Mouse (Mus musculus): ENCODE data around the gene Tsg101. TPM values are rescaled to one million over a fixed set of nuclear protein-coding genes. Genes with fewer than 3 reads are reported as not detected.

The Tsg101 gene
- polyA plus RNA-seq (2015; fragmentation: Nextera tagmentation; extraction: Ambion mirVana) = 165 and 182 TPM in 2 replicates

DNA sequence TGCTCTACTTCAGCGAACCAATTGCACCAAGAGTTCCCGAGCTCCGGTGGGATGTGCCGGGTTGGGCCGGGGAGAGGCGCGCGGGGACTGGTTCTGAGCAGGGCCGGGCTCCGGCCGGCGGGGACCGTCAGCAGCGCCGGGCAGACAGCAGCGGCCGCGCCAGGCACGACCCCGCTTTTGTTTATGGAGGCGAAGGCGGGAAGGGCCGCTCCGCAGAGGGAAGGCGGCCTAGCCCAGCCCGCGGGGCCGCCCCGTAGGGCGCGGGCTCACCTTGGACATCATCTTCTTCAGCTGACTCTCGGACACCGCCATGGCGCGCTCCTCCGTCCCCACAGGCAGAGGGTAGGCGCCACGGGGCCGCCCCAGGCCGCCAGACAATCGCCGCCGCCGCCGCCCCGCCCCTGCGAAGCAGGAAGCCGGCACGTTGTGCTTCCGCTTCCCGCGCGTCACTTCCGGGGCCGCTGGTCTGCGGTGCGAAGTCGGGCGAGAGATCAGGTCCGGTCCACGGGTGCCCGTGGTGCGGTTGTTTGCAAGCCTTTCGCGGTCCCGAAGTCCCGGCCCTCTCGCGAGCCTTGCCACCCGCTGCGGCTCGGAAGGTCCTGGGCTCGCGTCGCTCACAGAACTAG is at the start of gene Tsg101:
Tsg101 (minus strand) TSS at position 419 of the 626 bp plus-strand sequence.
- H3K9ac ChIP-seq = peak within 1 kb of the TSS; percentile 92
- H3K27ac ChIP-seq (replicated peaks) = peak within 1 kb of the TSS; percentile 96
- H3K36me3 ChIP-seq = peaks cover 13% of the 10 kb centered on the region
- under 1% methylated on average over 75 of the region's 75 CpGs for WGBS
- H3K27me3 ChIP-seq (replicated peaks) = no peaks in the 10 kb centered on the region
- H3K4me3 ChIP-seq = peak within 1 kb of the TSS; percentile 79
- no peaks in the 10 kb centered on the region for H3K9me3 ChIP-seq
- peaks cover 36% of the 10 kb centered on the region for H3K4me1 ChIP-seq
- peak within 1 kb of the TSS; percentile 70 for H3K4me2 ChIP-seq
- ATAC-seq (ENCODE audit: extremely low read depth, insufficient number of reproducible peaks, low FRiP score, low TSS enrichment) = peak; percentile 86

GRCm38 (mm10) chr7:46964070-46964469 is 44.3 kb upstream of the Tsg101 start:
- no peaks in the 10 kb centered on the region for H3K9me3 ChIP-seq
- H3K36me3 ChIP-seq = no peaks in the 10 kb centered on the region
- ATAC-seq (ENCODE audit: extremely low read depth, insufficient number of reproducible peaks, low FRiP score, low TSS enrichment) = no peak
- peaks cover 32% of the 10 kb centered on the region for H3K4me1 ChIP-seq
- no peaks in the 10 kb centered on the region for H3K27me3 ChIP-seq (replicated peaks)
- H3K4me3 ChIP-seq = no peak overlapping the region
- no peak overlapping the region for H3K9ac ChIP-seq
- no peak overlapping the region for H3K4me2 ChIP-seq
- 77% methylated on average over 7 of the region's 7 CpGs for whole genome bisulfite sequencing
- no peak overlapping the region for H3K27ac ChIP-seq (replicated peaks)

DNA sequence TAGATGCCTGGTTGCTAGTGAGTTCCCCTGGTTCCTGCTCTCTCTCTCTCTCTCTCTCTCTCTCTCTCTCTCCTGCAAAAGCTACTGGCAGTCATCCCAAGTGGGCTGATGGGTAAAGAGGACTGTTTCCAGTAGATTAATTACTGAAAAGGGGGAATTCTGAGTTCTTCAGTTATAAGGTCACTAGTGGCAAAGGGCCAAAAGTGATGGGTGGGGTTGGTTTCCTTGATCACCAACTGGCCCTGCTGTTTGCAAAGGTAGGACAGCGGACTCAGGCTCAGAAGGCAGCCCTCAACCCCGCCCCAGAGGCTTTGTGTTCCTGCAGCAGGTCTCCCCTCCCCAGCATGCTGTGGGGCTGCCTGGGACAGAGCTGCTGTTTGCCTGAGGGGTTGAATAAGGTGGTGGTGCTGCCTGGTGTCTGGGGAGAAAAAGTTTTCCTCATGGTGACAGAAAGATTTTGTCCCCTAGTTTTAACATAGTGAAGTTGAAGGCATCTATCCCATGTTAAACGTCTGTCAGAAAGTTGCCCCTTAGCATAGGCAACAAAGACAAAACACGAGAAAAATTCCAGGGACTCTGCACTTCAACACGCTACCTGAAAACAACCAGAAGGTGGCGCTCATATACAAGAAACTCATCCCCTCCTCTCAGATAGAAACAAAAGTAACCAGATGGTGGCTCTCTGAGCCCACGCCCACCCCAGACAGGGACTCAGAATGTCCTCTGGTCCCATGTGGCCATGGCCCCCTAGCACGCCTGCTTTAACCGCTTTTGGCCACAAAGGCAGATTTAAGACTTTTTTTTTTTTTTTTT is 43.2 kb upstream of the Tsg101 start:
- Histone ChIP-seq H3K9ac (peak overlapping the region; percentile 63), H3K36me3 (no peaks in the 10 kb centered on the region), H3K4me1 (peaks cover 35% of the 10 kb centered on the region), H3K27ac (replicated peaks) (peak overlapping the region; percentile 88), H3K27me3 (replicated peaks) (no peaks in the 10 kb centered on the region), H3K9me3 (no peaks in the 10 kb centered on the region), H3K4me2 (peak overlapping the region; percentile 59), H3K4me3 (peak overlapping the region; percentile 20)
- under 1% methylated on average over 9 of the region's 9 CpGs for WGBS
- ATAC-seq (ENCODE audit: extremely low read depth, insufficient number of reproducible peaks, low FRiP score, low TSS enrichment) = 0 out of 2 replicates have a peak, but pooled peaks have one; percentile 9

DNA sequence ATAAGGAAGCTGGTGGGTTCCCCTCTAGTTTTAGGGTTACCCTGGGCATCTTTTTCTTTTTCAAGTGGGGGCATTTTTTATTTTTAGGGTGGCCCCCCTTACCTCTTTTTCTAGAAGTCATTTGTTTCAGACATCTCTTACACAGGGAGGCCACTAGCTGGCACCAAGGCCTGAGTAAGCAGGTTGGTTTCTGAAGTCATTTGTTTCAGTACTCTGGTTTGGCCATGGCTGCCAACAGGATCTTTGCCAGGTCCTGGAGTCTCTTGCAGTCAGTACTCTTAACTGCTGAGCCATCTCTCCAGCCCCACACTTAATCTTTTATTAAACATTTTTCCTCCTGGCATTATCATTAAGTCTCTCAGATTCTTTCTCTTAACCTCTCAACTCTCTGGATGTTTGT is 42.4 kb upstream of the Tsg101 start:
- ATAC-seq (ENCODE audit: extremely low read depth, insufficient number of reproducible peaks, low FRiP score, low TSS enrichment) = no peak
- H3K36me3 ChIP-seq = no peaks in the 10 kb centered on the region

GRCm38 (mm10) chr7:46960991-46961390 is 41.2 kb upstream of the Tsg101 start:
- H3K4me3 ChIP-seq = no peak overlapping the region
- peaks cover 47% of the 10 kb centered on the region for H3K4me1 ChIP-seq
- H3K9me3 ChIP-seq = no peaks in the 10 kb centered on the region
- 35% methylated on average over 3 of the region's 3 CpGs for WGBS
- H3K27ac ChIP-seq (replicated peaks) = peak overlapping the region; percentile 88
- H3K9ac ChIP-seq = no peak overlapping the region
- H3K4me2 ChIP-seq = no peak overlapping the region
- H3K36me3 ChIP-seq = peaks cover 4% of the 10 kb centered on the region; the same call in 1 of the 2 replicates
- H3K27me3 ChIP-seq (replicated peaks) = no peaks in the 10 kb centered on the region
- no peak for ATAC-seq (ENCODE audit: extremely low read depth, insufficient number of reproducible peaks, low FRiP score, low TSS enrichment)

More for the DNA sequence above, 42.4 kb upstream of the Tsg101 start:
- Histone ChIP-seq H3K27ac (replicated peaks) (peak overlapping the region; percentile 88), H3K9ac (no peak overlapping the region; the same call in 1 of the 2 replicates), H3K27me3 (replicated peaks) (no peaks in the 10 kb centered on the region), H3K9me3 (no peaks in the 10 kb centered on the region), H3K4me2 (0 out of 2 replicates have a peak overlapping the region, but pooled peaks have one; percentile 59), H3K4me1 (peaks cover 43% of the 10 kb centered on the region), H3K4me3 (no peak overlapping the region)

GRCm38 (mm10) chr7:46958853-46959252 is 39.1 kb upstream of the Tsg101 start:
- Histone ChIP-seq H3K27ac (replicated peaks) (no peak overlapping the region; the same call in 1 of the 2 replicates), H3K4me1 (peaks cover 47% of the 10 kb centered on the region), H3K36me3 (peaks cover 21% of the 10 kb centered on the region), H3K4me2 (peak overlapping the region; percentile 90), H3K9ac (peak overlapping the region; percentile 95), H3K4me3 (peak overlapping the region; percentile 82), H3K9me3 (no peaks in the 10 kb centered on the region), H3K27me3 (replicated peaks) (no peaks in the 10 kb centered on the region)
- WGBS = 21% methylated on average over 9 of the region's 9 CpGs
- ATAC-seq (ENCODE audit: extremely low read depth, insufficient number of reproducible peaks, low FRiP score, low TSS enrichment) = no peak

- peak within 1 kb of the TSS; percentile 95 for H3K9ac ChIP-seq
- under 1% methylated on average over 51 of the region's 51 CpGs for WGBS
- H3K9me3 ChIP-seq = no peaks in the 10 kb centered on the region
These were observed 38.3 kb upstream of the Tsg101 start, which contains the start of gene Uevld for GRCm38 (mm10) chr7:46957831-46958691. Gene Uevld (minus strand): TSS chr7:46958527.

GRCm38 (mm10) chr7:46935847-46936246 is 16.1 kb upstream of the Tsg101 start:
- Histone ChIP-seq H3K9ac (no peak overlapping the region), H3K4me3 (no peak overlapping the region), H3K36me3 (peaks cover 80% of the 10 kb centered on the region), H3K27ac (replicated peaks) (no peak overlapping the region), H3K27me3 (replicated peaks) (no peaks in the 10 kb centered on the region), H3K4me2 (no peak overlapping the region), H3K9me3 (no peaks in the 10 kb centered on the region), H3K4me1 (peaks cover 5% of the 10 kb centered on the region)
- ATAC-seq (ENCODE audit: extremely low read depth, insufficient number of reproducible peaks, low FRiP score, low TSS enrichment) = no peak
- 53% methylated on average over 4 of the region's 4 CpGs for WGBS

More at GRCm38 (mm10) chr7:46957831-46958691, 38.3 kb upstream of the Tsg101 start, which contains the start of gene Uevld:
- H3K27ac ChIP-seq (replicated peaks) = peak within 1 kb of the TSS; percentile 66
- ATAC-seq (ENCODE audit: extremely low read depth, insufficient number of reproducible peaks, low FRiP score, low TSS enrichment) = peak; percentile 86
- peaks cover 40% of the 10 kb centered on the region for H3K4me1 ChIP-seq
- peaks cover 29% of the 10 kb centered on the region for H3K36me3 ChIP-seq
- peak within 1 kb of the TSS; percentile 82 for H3K4me3 ChIP-seq
- H3K4me2 ChIP-seq = peak within 1 kb of the TSS; percentile 90
- H3K27me3 ChIP-seq (replicated peaks) = no peaks in the 10 kb centered on the region

- no peak for ATAC-seq (ENCODE audit: extremely low read depth, insufficient number of reproducible peaks, low FRiP score, low TSS enrichment)
- H3K9ac ChIP-seq = no peak overlapping the region
- H3K27ac ChIP-seq (replicated peaks) = peak overlapping the region; percentile 34; the same call in 1 of the 2 replicates
These were observed 15.0 kb upstream of the Tsg101 start for GRCm38 (mm10) chr7:46934788-46935187.

DNA sequence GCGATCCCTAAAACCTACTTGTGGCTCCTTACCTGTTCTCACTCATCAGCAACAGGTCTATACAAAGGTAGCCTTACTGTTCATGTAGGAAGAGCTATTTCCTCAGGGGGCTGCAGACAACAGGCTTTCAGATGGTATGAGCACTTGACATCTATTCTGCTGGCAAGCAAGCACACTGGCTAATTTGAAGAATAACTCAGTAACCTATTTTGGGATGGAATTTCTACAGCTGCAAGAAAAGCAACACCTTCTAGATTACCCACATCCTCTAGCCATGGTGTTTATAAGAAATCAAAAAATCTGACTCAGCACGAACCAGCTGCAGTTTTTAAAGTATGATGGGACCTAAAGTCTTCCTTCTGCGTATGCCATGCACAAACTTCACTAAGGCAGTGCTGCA is 11.6 kb upstream of the Tsg101 start:
- Histone ChIP-seq H3K4me2 (no peak overlapping the region), H3K27me3 (replicated peaks) (no peaks in the 10 kb centered on the region), H3K4me3 (no peak overlapping the region), H3K9ac (no peak overlapping the region), H3K4me1 (no peaks in the 10 kb centered on the region), H3K27ac (replicated peaks) (no peak overlapping the region), H3K36me3 (peaks cover 72% of the 10 kb centered on the region), H3K9me3 (no peaks in the 10 kb centered on the region)
- no peak for ATAC-seq (ENCODE audit: extremely low read depth, insufficient number of reproducible peaks, low FRiP score, low TSS enrichment)
- 90% methylated on average over 3 of the region's 3 CpGs for WGBS

More at GRCm38 (mm10) chr7:46934788-46935187, 15.0 kb upstream of the Tsg101 start:
- H3K9me3 ChIP-seq = no peaks in the 10 kb centered on the region
- no peaks in the 10 kb centered on the region for H3K4me1 ChIP-seq
- no peak overlapping the region for H3K4me2 ChIP-seq
- WGBS = 74% methylated on average over 8 of the region's 8 CpGs
- H3K27me3 ChIP-seq (replicated peaks) = no peaks in the 10 kb centered on the region
- no peak overlapping the region for H3K4me3 ChIP-seq
- H3K36me3 ChIP-seq = peaks cover 78% of the 10 kb centered on the region

Measured in heart, embryonic 13.5 days (tissue).